Mouse (Mus musculus): ENCODE measurements around the gene Thy1. TPM values are rescaled to one million over a fixed set of nuclear protein-coding genes. Genes with fewer than 3 reads are reported as not detected.

Thy1 gene
- polyA plus RNA-seq, 1 experiment, result not detected

- Histone ChIP-seq H3K27me3 (ENCODE audit: control insufficient read depth, insufficient read depth, insufficient read length) (no peaks in the 10 kb centered on the region), H3K4me3 (no peak overlapping the region), H3ac (ENCODE audit: control insufficient read depth, insufficient read length) (no peak overlapping the region), H3K36me3 (ENCODE audit: control insufficient read depth, insufficient read depth) (no peaks in the 10 kb centered on the region), H3K4me2 (ENCODE audit: low read depth) (no peak overlapping the region), H3K79me2 (ENCODE audit: control insufficient read depth, insufficient read depth) (no peaks in the 10 kb centered on the region)
- TF ChIP-seq MYOG (IDR thresholded peaks at IDR 0.05; ENCODE audit: control insufficient read depth in 1 of 3, insufficient read depth in 1 of 3, insufficient read length in 2 of 3, low read depth in 2 of 3), result no peak
- TF ChIP-seq E2F4 (IDR thresholded peaks at IDR 0.05; ENCODE audit: insufficient read depth), result no peak
- no peak for TF ChIP-seq POLR2AphosphoS2 (IDR thresholded peaks at IDR 0.05; ENCODE audit: insufficient read length, low read depth)
- TF ChIP-seq MAX (IDR thresholded peaks at IDR 0.05; ENCODE audit: low read depth), result no peak
Observed at GRCm38 (mm10) chr9:44081581-44081980, 38.4 kb downstream of the Thy1 start.

- Histone ChIP-seq H3K79me2 (ENCODE audit: control insufficient read depth, insufficient read depth) (no peaks in the 10 kb centered on the region), H3K4me3 (no peak overlapping the region), H3K36me3 (ENCODE audit: control insufficient read depth, insufficient read depth) (no peaks in the 10 kb centered on the region), H3ac (ENCODE audit: control insufficient read depth, insufficient read length) (no peak overlapping the region), H3K4me2 (ENCODE audit: low read depth) (no peak overlapping the region), H3K27me3 (ENCODE audit: control insufficient read depth, insufficient read depth, insufficient read length) (no peaks in the 10 kb centered on the region)
- TF ChIP-seq SRF (IDR thresholded peaks at IDR 0.05; ENCODE audit: control insufficient read depth, insufficient read length, low read depth) (no peak), MYOD1 (IDR thresholded peaks at IDR 0.05; ENCODE audit: control insufficient read depth in 1 of 3, insufficient read length in 2 of 3, low read depth in 2 of 3) (no peak), TCF12 (IDR thresholded peaks at IDR 0.05; ENCODE audit: insufficient read depth, poor library complexity, severe bottlenecking) (no peak), TCF3 (IDR thresholded peaks at IDR 0.05; ENCODE audit: insufficient read length, low read depth) (no peak), CEBPB (IDR thresholded peaks at IDR 0.05; ENCODE audit: insufficient read depth, poor library complexity, severe bottlenecking) (no peak), POLR2A (IDR thresholded peaks at IDR 0.05; ENCODE audit: insufficient read length, low read depth) (no peak), POLR2AphosphoS2 (IDR thresholded peaks at IDR 0.05; ENCODE audit: insufficient read length, low read depth) (no peak), E2F4 (IDR thresholded peaks at IDR 0.05; ENCODE audit: insufficient read depth) (no peak), USF1 (IDR thresholded peaks at IDR 0.05; ENCODE audit: low read depth) (no peak), MAX (IDR thresholded peaks at IDR 0.05; ENCODE audit: low read depth) (no peak), MYOG (IDR thresholded peaks at IDR 0.05; ENCODE audit: control insufficient read depth in 1 of 3, insufficient read depth in 1 of 3, insufficient read length in 2 of 3, low read depth in 2 of 3) (no peak), REST (IDR thresholded peaks at IDR 0.05; ENCODE audit: insufficient read depth, insufficient read length) (no peak)
Observed at GRCm38 (mm10) chr9:44082266-44082665, 39.1 kb downstream of the Thy1 start.

GRCm38 (mm10) chr9:44083392-44084121, 40.4 kb downstream of the Thy1 start:
- Histone ChIP-seq H3ac (ENCODE audit: control insufficient read depth, insufficient read length) (no peak overlapping the region), H3K79me2 (ENCODE audit: control insufficient read depth, insufficient read depth) (no peaks in the 10 kb centered on the region), H3K4me3 (peak overlapping the region; percentile 29), H3K4me2 (ENCODE audit: low read depth) (peak overlapping the region; percentile 95), H3K27me3 (ENCODE audit: control insufficient read depth, insufficient read depth, insufficient read length) (no peaks in the 10 kb centered on the region), H3K36me3 (ENCODE audit: control insufficient read depth, insufficient read depth) (no peaks in the 10 kb centered on the region)
- TF ChIP-seq POLR2A (IDR thresholded peaks at IDR 0.05; ENCODE audit: insufficient read length, low read depth), result no peak
- TF ChIP-seq MYOD1 (IDR thresholded peaks at IDR 0.05; ENCODE audit: control insufficient read depth in 1 of 3, insufficient read length in 2 of 3, low read depth in 2 of 3), result peak in 1 of 3 experiments; percentile 55
- no peak for TF ChIP-seq MAX (IDR thresholded peaks at IDR 0.05; ENCODE audit: low read depth)
- TF ChIP-seq REST (IDR thresholded peaks at IDR 0.05; ENCODE audit: insufficient read depth, insufficient read length), result no peak
- no peak for TF ChIP-seq SRF (IDR thresholded peaks at IDR 0.05; ENCODE audit: control insufficient read depth, insufficient read length, low read depth)
- TF ChIP-seq USF1 (IDR thresholded peaks at IDR 0.05; ENCODE audit: low read depth), result no peak
- TF ChIP-seq POLR2AphosphoS2 (IDR thresholded peaks at IDR 0.05; ENCODE audit: insufficient read length, low read depth), result no peak
- no peak for TF ChIP-seq CEBPB (IDR thresholded peaks at IDR 0.05; ENCODE audit: insufficient read depth, poor library complexity, severe bottlenecking)
- peak in 2 of 3 experiments; percentile 14 to 29 for TF ChIP-seq MYOG (IDR thresholded peaks at IDR 0.05; ENCODE audit: control insufficient read depth in 1 of 3, insufficient read depth in 1 of 3, insufficient read length in 2 of 3, low read depth in 2 of 3)

GRCm38 (mm10) chr9:44084236-44084635, 41.1 kb downstream of the Thy1 start:
- TF ChIP-seq MAX (IDR thresholded peaks at IDR 0.05; ENCODE audit: low read depth), result no peak
- no peak for TF ChIP-seq REST (IDR thresholded peaks at IDR 0.05; ENCODE audit: insufficient read depth, insufficient read length)
- no peak for TF ChIP-seq USF1 (IDR thresholded peaks at IDR 0.05; ENCODE audit: low read depth)
- no peak for TF ChIP-seq TCF12 (IDR thresholded peaks at IDR 0.05; ENCODE audit: insufficient read depth, poor library complexity, severe bottlenecking)
- TF ChIP-seq E2F4 (IDR thresholded peaks at IDR 0.05; ENCODE audit: insufficient read depth), result no peak
- no peak for TF ChIP-seq POLR2A (IDR thresholded peaks at IDR 0.05; ENCODE audit: insufficient read length, low read depth)
- TF ChIP-seq POLR2AphosphoS2 (IDR thresholded peaks at IDR 0.05; ENCODE audit: insufficient read length, low read depth), result no peak
- TF ChIP-seq MYOD1 (IDR thresholded peaks at IDR 0.05; ENCODE audit: control insufficient read depth in 1 of 3, insufficient read length in 2 of 3, low read depth in 2 of 3), result no peak
- no peak for TF ChIP-seq TCF3 (IDR thresholded peaks at IDR 0.05; ENCODE audit: insufficient read length, low read depth)
- no peak for TF ChIP-seq SRF (IDR thresholded peaks at IDR 0.05; ENCODE audit: control insufficient read depth, insufficient read length, low read depth)
- TF ChIP-seq MYOG (IDR thresholded peaks at IDR 0.05; ENCODE audit: control insufficient read depth in 1 of 3, insufficient read depth in 1 of 3, insufficient read length in 2 of 3, low read depth in 2 of 3), result no peak
- TF ChIP-seq CEBPB (IDR thresholded peaks at IDR 0.05; ENCODE audit: insufficient read depth, poor library complexity, severe bottlenecking), result no peak
- Histone ChIP-seq H3K4me2 (ENCODE audit: low read depth) (peak overlapping the region; percentile 95), H3ac (ENCODE audit: control insufficient read depth, insufficient read length) (peak overlapping the region; percentile 37), H3K27me3 (ENCODE audit: control insufficient read depth, insufficient read depth, insufficient read length) (no peaks in the 10 kb centered on the region), H3K36me3 (ENCODE audit: control insufficient read depth, insufficient read depth) (no peaks in the 10 kb centered on the region), H3K79me2 (ENCODE audit: control insufficient read depth, insufficient read depth) (no peaks in the 10 kb centered on the region), H3K4me3 (peak overlapping the region; percentile 29)
